Mouse (Mus musculus) MN1 (cell line): ENCODE results near the gene Gm17555.
"Not testable (repeated sequence)": the region's sequence is repeated elsewhere in the genome, so short reads cannot be mapped to it uniquely, and the experiment has no call there.

ENCODE experiments used
- DNase-seq: peaks from one replicate; pipeline ENCODE4 v3.0.0-alpha.2; 2016; ENCODE audit warnings: low spot score

The Gm17555 gene

GRCm38 (mm10) chr2:126214800-126215199, at the start of gene Gm17555:
Gene Gm17555, plus strand, starts transcription at chr2:126215100.
- not testable (repeated sequence) for DNase-seq

GRCm38 (mm10) chr2:126165277-126166018, 49.5 kb upstream of the Gm17555 start:
- no peak for DNase-seq

- no peak for DNase-seq
Observed at GRCm38 (mm10) chr2:126166335-126166734, 48.6 kb upstream of the Gm17555 start.

- DNase-seq = no peak
Observed at GRCm38 (mm10) chr2:126166848-126167617, 47.9 kb upstream of the Gm17555 start.

- DNase-seq = no peak
Observed at GRCm38 (mm10) chr2:126171427-126171826, 43.5 kb upstream of the Gm17555 start.

GRCm38 (mm10) chr2:126191306-126191705, 23.6 kb upstream of the Gm17555 start:
- DNase-seq = no peak

GRCm38 (mm10) chr2:126192129-126192528, 22.8 kb upstream of the Gm17555 start:
- no peak for DNase-seq

GRCm38 (mm10) chr2:126195631-126196356, 19.1 kb upstream of the Gm17555 start:
- no peak for DNase-seq

- DNase-seq = no peak
Observed at GRCm38 (mm10) chr2:126198971-126199370, 15.9 kb upstream of the Gm17555 start.

- DNase-seq = no peak
Observed at GRCm38 (mm10) chr2:126211011-126211680, 3.8 kb upstream of the Gm17555 start.

GRCm38 (mm10) chr2:126227581-126227980, 12.7 kb downstream of the Gm17555 start:
- no peak for DNase-seq

GRCm38 (mm10) chr2:126231731-126232130, 16.8 kb downstream of the Gm17555 start:
- no peak for DNase-seq

- DNase-seq = no peak
Observed at GRCm38 (mm10) chr2:126236905-126237304, 22.0 kb downstream of the Gm17555 start.

GRCm38 (mm10) chr2:126245446-126245845, 30.5 kb downstream of the Gm17555 start:
- DNase-seq = no peak

GRCm38 (mm10) chr2:126248536-126248935, 33.6 kb downstream of the Gm17555 start:
- DNase-seq = no peak

GRCm38 (mm10) chr2:126252211-126252610, 37.3 kb downstream of the Gm17555 start:
- no peak for DNase-seq
